In the genomic region with DNA sequence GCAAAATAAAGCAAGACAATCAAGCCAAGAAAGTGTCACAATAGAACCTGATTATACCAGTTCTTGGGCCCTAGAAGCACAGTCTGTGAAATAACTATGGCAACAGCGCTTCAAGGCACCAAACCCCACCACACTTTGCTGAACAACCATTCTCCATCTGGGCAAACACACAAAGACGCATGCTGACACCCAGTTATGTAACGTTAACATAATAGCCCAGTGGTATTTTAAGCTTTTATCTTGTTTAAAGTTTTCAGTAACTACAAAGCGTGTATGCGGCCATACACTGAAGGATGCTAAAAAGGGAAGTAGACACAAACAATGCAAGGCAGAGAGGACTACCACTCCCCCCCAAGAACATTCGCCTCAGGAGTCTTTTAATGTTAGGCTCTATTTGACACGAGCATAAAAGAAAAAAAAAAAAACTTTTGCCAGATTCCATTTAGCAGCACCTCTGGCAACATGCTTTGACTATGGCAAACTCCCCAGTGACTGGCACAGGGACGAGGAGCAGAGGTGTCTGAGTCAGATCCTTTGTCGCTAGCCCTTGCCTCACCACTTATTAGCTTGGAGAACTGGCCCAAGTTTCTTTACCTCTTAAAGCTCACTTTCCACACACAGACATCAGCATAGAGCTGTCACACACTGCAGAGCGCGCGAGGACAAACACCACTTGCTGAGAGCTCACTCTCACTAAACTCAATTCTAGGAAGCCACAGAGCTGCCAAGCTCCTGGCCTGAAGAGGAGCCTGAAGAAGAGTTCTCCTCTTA, we compare ENCODE assay signal across 10 mouse cellular contexts. TPM values are rescaled to one million over a fixed set of nuclear protein-coding genes. Genes with fewer than 3 reads are reported as not detected.
DNase-seq lines count a peak whose midpoint lies in the region; ATAC-seq and TF ChIP-seq lines count a peak whose summit lies in the region.
"Had no signal": no experiment of that assay in that cellular context is flagged by ENCODE, and none has a peak within 500 bp of the region (broad histone marks: within the 10 kb centered on the region; RNA-seq: fewer than 3 reads in every experiment).

No protein-coding gene starts in this region.

- peak overlapping the region; percentile 45; the same call in 1 of the 2 replicates for H3K27ac ChIP-seq in hindbrain, postnatal 0 days
- H3K27ac ChIP-seq in hindbrain, embryonic 11.5 days (ENCODE audit: low read depth, low read length), result no peak overlapping the region
- H3K27ac ChIP-seq in forebrain, postnatal 0 days (ENCODE audit: low read depth, low read length), result peak overlapping the region; percentile 51
- H3K27ac ChIP-seq: stomach, postnatal 0 days had no signal

- DNase-seq in hindbrain, postnatal 0 days (ENCODE audit: low spot score), result peak; percentile 38
- DNase-seq in hindbrain, embryonic 11.5 days (ENCODE audit: low spot score), result no peak
- DNase-seq in right cerebral cortex, adult 2 months (ENCODE audit: low spot score in 2 of 2), result peak; percentile 39 to 56
- DNase-seq in right cerebral cortex, postnatal 14 days, result no peak
- DNase-seq in forebrain, postnatal 0 days, result peak; percentile 76
- DNase-seq in splenic B cell, adult 2 months (ENCODE audit: low read depth, low spot score), result peak; percentile 44
- DNase-seq in urinary bladder, postnatal 4 days (ENCODE audit: low spot score in 2 of 2), result no peak
- no peak for DNase-seq in gastrocnemius, adult 8-10 months (ENCODE audit: low spot score in 2 of 2)

- H3K27me3 ChIP-seq in hindbrain, postnatal 0 days (ENCODE audit: insufficient read depth, low read length), result no peaks in the 10 kb centered on the region
- H3K27me3 ChIP-seq in hindbrain, embryonic 11.5 days (ENCODE audit: control insufficient read depth, insufficient read depth, low read length), result no peaks in the 10 kb centered on the region; the same call in 1 of the 2 replicates
- no peaks in the 10 kb centered on the region for H3K27me3 ChIP-seq in forebrain, postnatal 0 days (ENCODE audit: insufficient read depth, low read length)
- H3K27me3 ChIP-seq in splenic B cell, adult 2 months (ENCODE audit: control insufficient read depth, insufficient read depth, low read length, poor library complexity, severe bottlenecking), result no peaks in the 10 kb centered on the region; the same call in 1 of the 2 replicates

- 28% methylated on average over 12 of the region's 12 CpGs for WGBS in hindbrain, postnatal 0 days
- 73% methylated on average over 12 of the region's 12 CpGs for WGBS in hindbrain, embryonic 11.5 days
- 26% methylated on average over 12 of the region's 12 CpGs for WGBS in forebrain, postnatal 0 days

- H3K9me3 ChIP-seq in hindbrain, postnatal 0 days (ENCODE audit: low read length), result no peaks in the 10 kb centered on the region
- H3K9me3 ChIP-seq in hindbrain, embryonic 11.5 days (ENCODE audit: control insufficient read depth, low read length), result no peaks in the 10 kb centered on the region
- H3K9me3 ChIP-seq in forebrain, postnatal 0 days (ENCODE audit: low read length), result no peaks in the 10 kb centered on the region

- ATAC-seq in hindbrain, postnatal 0 days, result peak; percentile 83
- no peak for ATAC-seq in hindbrain, embryonic 11.5 days (ENCODE audit: low FRiP score)
- ATAC-seq in forebrain, postnatal 0 days, result peak; percentile 94
- ATAC-seq: intestine, postnatal 0 days had no signal

- H3K4me1 ChIP-seq in hindbrain, postnatal 0 days (ENCODE audit: insufficient read depth, low read length), result peaks cover 12% of the 10 kb centered on the region; the same call in 1 of the 2 replicates
- H3K4me1 ChIP-seq in hindbrain, embryonic 11.5 days (replicated peaks; ENCODE audit: control insufficient read depth, insufficient read depth, low read length), result no peaks in the 10 kb centered on the region
- H3K4me1 ChIP-seq in forebrain, postnatal 0 days (ENCODE audit: insufficient read depth), result peaks cover 6% of the 10 kb centered on the region; the same call in 1 of the 2 replicates

- no peak overlapping the region for H3K4me3 ChIP-seq in hindbrain, postnatal 0 days (ENCODE audit: low read length)
- H3K4me3 ChIP-seq in hindbrain, embryonic 11.5 days (ENCODE audit: low read depth, low read length), result no peak overlapping the region
- no peak overlapping the region for H3K4me3 ChIP-seq in forebrain, postnatal 0 days (ENCODE audit: low read depth, low read length)

- 0 out of 2 replicates have a peak overlapping the region, but pooled peaks have one; percentile 8 for H3K4me2 ChIP-seq in hindbrain, postnatal 0 days (ENCODE audit: low read depth, low read length)
- H3K4me2 ChIP-seq in hindbrain, embryonic 11.5 days (replicated peaks; ENCODE audit: low read depth, low read length), result no peak overlapping the region
- peak overlapping the region; percentile 20; the same call in 1 of the 2 replicates for H3K4me2 ChIP-seq in forebrain, postnatal 0 days (ENCODE audit: low read depth)

- TF ChIP-seq CTCF in hindbrain, postnatal 0 days (IDR thresholded peaks at IDR 0.05; ENCODE audit: low read depth), result no peak
- no peak for TF ChIP-seq CTCF in forebrain, postnatal 0 days (IDR thresholded peaks at IDR 0.05; ENCODE audit: low read depth)

- H3K36me3 ChIP-seq in hindbrain, postnatal 0 days (ENCODE audit: insufficient read depth, low read length), result no peaks in the 10 kb centered on the region
- H3K36me3 ChIP-seq in hindbrain, embryonic 11.5 days (ENCODE audit: control insufficient read depth, insufficient read depth, low read length), result no peaks in the 10 kb centered on the region
- H3K36me3 ChIP-seq in forebrain, postnatal 0 days (ENCODE audit: insufficient read depth), result no peaks in the 10 kb centered on the region
- H3K36me3 ChIP-seq in splenic B cell, adult 2 months (ENCODE audit: control insufficient read depth, insufficient read depth, low read length, poor library complexity, severe bottlenecking), result no peaks in the 10 kb centered on the region

- H3K9ac ChIP-seq in hindbrain, postnatal 0 days (replicated peaks; ENCODE audit: low read length), result 0 out of 2 replicates have a peak overlapping the region, but pooled peaks have one; percentile 9
- H3K9ac ChIP-seq in hindbrain, embryonic 11.5 days (ENCODE audit: low read depth, low read length), result no peak overlapping the region
- H3K9ac ChIP-seq in forebrain, postnatal 0 days, result no peak overlapping the region

RNA-seq across cellular contexts. Expression of gene Ppp1r13b, which starts 6.6 kb away (rescaled TPM):
- total RNA-seq in hindbrain, postnatal 0 days (2014; rRNA removed), result 54.5 and 57.4 TPM in 2 replicates
- 31.6 and 36.5 TPM in 2 replicates for polyA plus RNA-seq in hindbrain, postnatal 0 days (2015; fragmentation: Nextera tagmentation; extraction: Ambion mirVana)
- 8.3 and 9.5 TPM in 2 replicates for polyA plus RNA-seq in hindbrain, embryonic 11.5 days (2014; fragmentation: Nextera tagmentation; extraction: Ambion mirVana)
- total RNA-seq in forebrain, postnatal 0 days (2014; rRNA removed), result 47.1 and 53.8 TPM in 2 replicates
- 31.7 and 37.6 TPM in 2 replicates for polyA plus RNA-seq in forebrain, postnatal 0 days (2015; fragmentation: Nextera tagmentation; extraction: Ambion mirVana)
- 1 to 10 TPM; 4.1 to 8.0 (median 6.0) TPM for total RNA-seq in gastrocnemius, adult 8-10 months (2022)

Comparison
In these comparisons a context has a peak if more than half of its experiments do, and no peak if none do; other contexts are left out.
1. DNase-seq: peak in hindbrain, postnatal 0 days (single experiment), right cerebral cortex, adult 2 months (2 of 2), forebrain, postnatal 0 days (single experiment) and splenic B cell, adult 2 months (single experiment); none in hindbrain, embryonic 11.5 days (single experiment), right cerebral cortex, postnatal 14 days (single experiment), urinary bladder, postnatal 4 days (0 of 2) and gastrocnemius, adult 8-10 months (0 of 2).